16 mouse cellular contexts compared by ENCODE assay signal in genomic region chr16:97362231-97362888, GRCm38 (mm10). TPM values are rescaled to one million over a fixed set of nuclear protein-coding genes. Genes with fewer than 3 reads are reported as not detected.
DNase-seq lines count a peak whose midpoint lies in the region; ATAC-seq and TF ChIP-seq lines count a peak whose summit lies in the region.
"Had no signal": no experiment of that assay in that cellular context is flagged by ENCODE, and none has a peak within 500 bp of the region (broad histone marks: within the 10 kb centered on the region; RNA-seq: fewer than 3 reads in every experiment).

No protein-coding gene starts in this region.

- no peak overlapping the region for H3K27ac ChIP-seq in heart, embryonic 15.5 days
- H3K27ac ChIP-seq in intestine, postnatal 0 days (ENCODE audit: low read depth, low read length) = no peak overlapping the region
- H3K27ac ChIP-seq: hindbrain, embryonic 10.5 days had no signal

- ATAC-seq in heart, embryonic 15.5 days (replicated peaks; ENCODE audit: insufficient number of reproducible peaks, insufficient read depth, low FRiP score, low read depth) = peak; percentile 29; the same call in 1 of the 2 replicates
- peak; percentile 58 for ATAC-seq in intestine, postnatal 0 days

- intact Hi-C loops in heart, postnatal 14 days (cut with DNase I) = no loop called here

- H3K36me3 ChIP-seq in heart, embryonic 15.5 days = no peaks in the 10 kb centered on the region
- H3K36me3 ChIP-seq in intestine, postnatal 0 days (ENCODE audit: control insufficient read depth, insufficient read depth) = no peaks in the 10 kb centered on the region
- H3K36me3 ChIP-seq: hindbrain, embryonic 10.5 days had no signal

- no peak overlapping the region for H3K4me2 ChIP-seq in heart, embryonic 15.5 days
- no peak overlapping the region for H3K4me2 ChIP-seq in intestine, postnatal 0 days (replicated peaks; ENCODE audit: low read depth)

- H3K9ac ChIP-seq in heart, embryonic 15.5 days = no peak overlapping the region
- no peak overlapping the region for H3K9ac ChIP-seq in intestine, postnatal 0 days (ENCODE audit: low read depth, low read length)

- H3K27me3 ChIP-seq in heart, embryonic 15.5 days = 0 out of 2 replicates have a peak, but pooled peaks cover 4% of the 10 kb centered on the region
- H3K27me3 ChIP-seq in intestine, postnatal 0 days (replicated peaks; ENCODE audit: control insufficient read depth, insufficient read depth, low read length) = no peaks in the 10 kb centered on the region

- WGBS in heart, embryonic 15.5 days = 30% methylated on average over 8 of the region's 8 CpGs
- WGBS in intestine, postnatal 0 days = 51% methylated on average over 8 of the region's 8 CpGs

- H3K4me1 ChIP-seq in heart, embryonic 15.5 days (replicated peaks) = peaks cover 25% of the 10 kb centered on the region
- H3K4me1 ChIP-seq in intestine, postnatal 0 days (replicated peaks; ENCODE audit: control insufficient read depth, insufficient read depth, low read length) = 0 out of 2 replicates have a peak, but pooled peaks cover 3% of the 10 kb centered on the region

- TF ChIP-seq CTCF in intestine, postnatal 0 days (IDR thresholded peaks at IDR 0.05; ENCODE audit: low read depth) = no peak

- no peak overlapping the region for H3K4me3 ChIP-seq in heart, embryonic 15.5 days
- no peak overlapping the region for H3K4me3 ChIP-seq in intestine, postnatal 0 days (ENCODE audit: low read depth, low read length)
- H3K4me3 ChIP-seq: hindbrain, embryonic 10.5 days; megakaryocyte, embryonic 14.5 days had no signal

- H3K9me3 ChIP-seq in heart, embryonic 15.5 days (replicated peaks) = no peaks in the 10 kb centered on the region
- H3K9me3 ChIP-seq in intestine, postnatal 0 days (ENCODE audit: control insufficient read depth) = no peaks in the 10 kb centered on the region
- H3K9me3 ChIP-seq: hindbrain, embryonic 10.5 days; megakaryocyte, embryonic 14.5 days had no signal

- DNase-seq in heart, postnatal 14 days = no peak
- peak; percentile 45 to 69 for DNase-seq in urinary bladder, postnatal 36 days (ENCODE audit: low spot score in 2 of 2)
- no peak for DNase-seq in urinary bladder, postnatal 4 days (ENCODE audit: low spot score in 2 of 2)
- no peak for DNase-seq in spleen, postnatal 36 days (ENCODE audit: low spot score in 2 of 2)
- DNase-seq in layer of hippocampus, postnatal 14 days (ENCODE audit: low spot score in 2 of 2) = no peak
- DNase-seq: cerebellum, adult 9-10 months; gastrocnemius, postnatal 25 days; kidney, adult 9 months; kidney, postnatal 36 days; layer of hippocampus, postnatal 36 days; liver; thymus, postnatal 36 days had no signal

RNA-seq across cellular contexts. Expression of gene Bace2, which starts 5.8 kb away (rescaled TPM):
- polyA plus RNA-seq in heart, embryonic 15.5 days (2015; fragmentation: Nextera tagmentation; extraction: Ambion mirVana) = 49.2 and 54.5 TPM in 2 replicates
- total RNA-seq in heart, postnatal 14 days (2021) = 10 to 100 TPM; 22.4 to 22.8 TPM
- 15.6 and 17.8 TPM in 2 replicates for polyA plus RNA-seq in intestine, postnatal 0 days (2015; fragmentation: Nextera tagmentation; extraction: Ambion mirVana)
- total RNA-seq in layer of hippocampus, postnatal 14 days (2021) = 10 to 100 TPM in 1 of 2 experiments, 1 to 10 TPM in 1; 5.8 to 10.7 TPM

Comparison
In these comparisons a context has a peak if more than half of its experiments do, and no peak if none do; other contexts are left out.
1. DNase-seq: peak in urinary bladder, postnatal 36 days (2 of 2); none in heart, postnatal 14 days (0 of 2), urinary bladder, postnatal 4 days (0 of 2), spleen, postnatal 36 days (0 of 2) and layer of hippocampus, postnatal 14 days (0 of 2).